Mouse (Mus musculus): ENCODE data around the gene Elovl2. TPM values are rescaled to one million over a fixed set of nuclear protein-coding genes. Genes with fewer than 3 reads are reported as not detected.

Elovl2 gene
- total RNA-seq, 2 experiments from 2014 or later, result 0.07 TPM; not detected in 1

- no peak for ATAC-seq (replicated peaks; ENCODE audit: poor library complexity)
Measured at GRCm38 (mm10) chr13:41158426-41158825, 61.8 kb downstream of the Elovl2 start.

DNA sequence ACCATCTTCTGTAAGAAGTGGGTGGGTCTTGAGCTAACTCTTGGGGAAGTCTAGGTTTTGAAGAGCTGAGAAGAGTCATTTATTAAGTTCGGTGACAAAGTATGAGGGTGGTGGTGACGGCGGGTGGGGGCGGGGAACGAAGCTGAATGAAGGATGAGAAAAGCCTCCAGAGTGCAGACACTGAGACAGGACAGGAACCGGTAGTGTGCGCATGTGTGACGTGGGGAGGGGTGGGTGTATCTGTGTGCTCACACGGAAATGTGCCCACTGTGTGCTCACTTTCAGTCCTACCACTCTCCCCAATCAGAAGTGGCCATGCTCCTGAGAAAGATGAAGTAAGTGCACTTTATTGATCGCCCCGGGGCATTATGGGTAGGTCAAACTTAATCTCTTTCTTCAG is 67.1 kb downstream of the Elovl2 start:
- ATAC-seq (replicated peaks; ENCODE audit: poor library complexity), result no peak

GRCm38 (mm10) chr13:41146271-41146670 is 73.9 kb downstream of the Elovl2 start:
- peak; percentile 57 for ATAC-seq (replicated peaks; ENCODE audit: poor library complexity)

GRCm38 (mm10) chr13:41145433-41145970 is 74.7 kb downstream of the Elovl2 start:
- no peak for ATAC-seq (replicated peaks; ENCODE audit: poor library complexity)

- ATAC-seq (replicated peaks; ENCODE audit: poor library complexity), result peak; percentile 75
Measured at GRCm38 (mm10) chr13:41134901-41135300, 85.3 kb downstream of the Elovl2 start.

Other genes with a start within 250 kb of the Elovl2 start
- gene Pak1ip1, start 219.4 kb downstream of the Elovl2 start, total RNA-seq (2015), result 53.8 and 66.7 TPM in 2 replicates
- gene Pak1ip1, start 219.4 kb downstream of the Elovl2 start, total RNA-seq (2017), result 108 and 112 TPM in 2 replicates
- 206 and 216 TPM in 2 replicates for gene Tmem14c, start 204.1 kb downstream of the Elovl2 start, total RNA-seq (2015)
- gene Tmem14c, start 204.1 kb downstream of the Elovl2 start, total RNA-seq (2017), result 109 and 136 TPM in 2 replicates
- 0.10 and 0.27 TPM in 2 replicates for gene Mak, start 140.7 kb downstream of the Elovl2 start, total RNA-seq (2015)
- not detected in 2 replicates for gene Mak, start 140.7 kb downstream of the Elovl2 start, total RNA-seq (2017)
- gene Gcm2, start 109.4 kb downstream of the Elovl2 start, total RNA-seq (2015), result not detected in 2 replicates
- not detected in 2 replicates for gene Gcm2, start 109.4 kb downstream of the Elovl2 start, total RNA-seq (2017)
- gene Sycp2l, start 106.1 kb downstream of the Elovl2 start, total RNA-seq (2015), result not detected in 2 replicates
- not detected in 2 replicates for gene Sycp2l, start 106.1 kb downstream of the Elovl2 start, total RNA-seq (2017)
- gene Smim13, start 29.4 kb upstream of the Elovl2 start, total RNA-seq (2015), result 16.0 and 18.7 TPM in 2 replicates
- 11.9 and 12.8 TPM in 2 replicates for gene Smim13, start 29.4 kb upstream of the Elovl2 start, total RNA-seq (2017)
- gene Gm17364, start 53.6 kb upstream of the Elovl2 start, total RNA-seq (2015), result not detected in 2 replicates
- gene Gm17364, start 53.6 kb upstream of the Elovl2 start, total RNA-seq (2017), result not detected in 2 replicates

Data from megakaryocyte progenitor cell, adult 5-6 weeks (primary cell).